Mouse (Mus musculus): ENCODE measurements around the gene Cubn.
A peak's percentile ranks its signal among the peaks of the same experiment; 100 is the strongest.

Gene Cubn

GRCm38 (mm10) chr2:13404986-13405678 is 86.5 kb downstream of the Cubn start:
- DNase-seq: no peak

- peak; percentile 3 for DNase-seq
These were observed 90.8 kb downstream of the Cubn start for GRCm38 (mm10) chr2:13400831-13401230.

- no peak for DNase-seq
These were observed 92.0 kb downstream of the Cubn start for GRCm38 (mm10) chr2:13399480-13400072.

GRCm38 (mm10) chr2:13398955-13399354 is 92.7 kb downstream of the Cubn start:
- peak; percentile 30 for DNase-seq

- no peak for DNase-seq
These were observed 93.1 kb downstream of the Cubn start for GRCm38 (mm10) chr2:13398551-13398950.

GRCm38 (mm10) chr2:13396124-13396540 is 95.5 kb downstream of the Cubn start:
- no peak for DNase-seq

GRCm38 (mm10) chr2:13391018-13391417 is 100.6 kb downstream of the Cubn start:
- DNase-seq: no peak

- DNase-seq: no peak
These were observed 105.0 kb downstream of the Cubn start for GRCm38 (mm10) chr2:13386631-13387030.

GRCm38 (mm10) chr2:13385542-13386345 is 105.9 kb downstream of the Cubn start:
- no peak for DNase-seq

- DNase-seq: no peak
These were observed 106.7 kb downstream of the Cubn start for GRCm38 (mm10) chr2:13384775-13385541.

GRCm38 (mm10) chr2:13376166-13376565 is 115.4 kb downstream of the Cubn start:
- DNase-seq: no peak

- DNase-seq: no peak
These were observed 118.3 kb downstream of the Cubn start for GRCm38 (mm10) chr2:13373291-13373690.

GRCm38 (mm10) chr2:13372825-13373224 is 118.8 kb downstream of the Cubn start:
- DNase-seq: no peak

- DNase-seq: no peak
These were observed 119.3 kb downstream of the Cubn start for GRCm38 (mm10) chr2:13372256-13372824.

- DNase-seq: no peak
These were observed 119.8 kb downstream of the Cubn start for GRCm38 (mm10) chr2:13371797-13372170.

GRCm38 (mm10) chr2:13371072-13371796 is 120.4 kb downstream of the Cubn start:
- DNase-seq: no peak

GRCm38 (mm10) chr2:13370556-13370955 is 121.1 kb downstream of the Cubn start:
- DNase-seq: no peak

- DNase-seq: no peak
These were observed 123.1 kb downstream of the Cubn start for GRCm38 (mm10) chr2:13368517-13368916.

GRCm38 (mm10) chr2:13357885-13358552 is 133.6 kb downstream of the Cubn start:
- no peak for DNase-seq

GRCm38 (mm10) chr2:13352775-13353174 is 138.8 kb downstream of the Cubn start:
- DNase-seq: no peak

GRCm38 (mm10) chr2:13352112-13352728 is 139.4 kb downstream of the Cubn start:
- DNase-seq: no peak

Measured in cerebellum, adult 9-11 months (tissue).